Mouse (Mus musculus): ENCODE measurements at regions not wholly inside any gene's neighbourhood (a gene's known extent, or its start where the extent isn't known, plus 50 kb on each side); places are given as distances from the start of the nearest gene placed in this dataset.

DNA sequence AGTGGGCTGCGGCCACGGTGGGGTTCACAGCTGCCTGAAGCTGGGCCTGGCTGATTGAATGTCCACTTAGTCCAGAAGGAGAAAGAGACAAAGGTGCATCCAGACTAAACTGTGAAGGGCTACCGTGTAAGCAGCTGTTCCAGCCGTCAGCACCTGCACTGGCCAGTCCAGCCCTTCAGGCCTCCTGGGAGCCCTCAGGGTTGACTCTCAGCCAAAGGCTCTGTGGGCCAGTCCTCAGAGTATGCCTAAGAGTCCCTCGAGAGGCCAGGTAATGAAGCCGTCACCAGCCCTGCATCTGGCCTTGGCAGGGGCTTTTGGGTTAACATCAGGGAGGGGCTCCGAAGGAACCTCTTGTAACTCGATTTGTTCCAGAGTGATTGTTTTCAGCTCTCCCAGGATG, 187.4 kb downstream of the Gpd2 start:
- ATAC-seq (replicated peaks in 1 of 2; ENCODE audit: insufficient read depth in 1 of 2, low FRiP score in 2 of 2, low TSS enrichment in 1 of 2, low read depth in 1 of 2, poor library complexity in 2 of 2, severe bottlenecking in 2 of 2): no peak

GRCm38 (mm10) chr2:57425439-57425838, 188.0 kb downstream of the Gpd2 start:
- ATAC-seq (replicated peaks in 1 of 2; ENCODE audit: insufficient read depth in 1 of 2, low FRiP score in 2 of 2, low TSS enrichment in 1 of 2, low read depth in 1 of 2, poor library complexity in 2 of 2, severe bottlenecking in 2 of 2): peak; percentile 86 to 87

GRCm38 (mm10) chr2:57450996-57451770, 213.7 kb downstream of the Gpd2 start:
- no peak for ATAC-seq (replicated peaks in 1 of 2; ENCODE audit: insufficient read depth in 1 of 2, low FRiP score in 2 of 2, low TSS enrichment in 1 of 2, low read depth in 1 of 2, poor library complexity in 2 of 2, severe bottlenecking in 2 of 2)

DNA sequence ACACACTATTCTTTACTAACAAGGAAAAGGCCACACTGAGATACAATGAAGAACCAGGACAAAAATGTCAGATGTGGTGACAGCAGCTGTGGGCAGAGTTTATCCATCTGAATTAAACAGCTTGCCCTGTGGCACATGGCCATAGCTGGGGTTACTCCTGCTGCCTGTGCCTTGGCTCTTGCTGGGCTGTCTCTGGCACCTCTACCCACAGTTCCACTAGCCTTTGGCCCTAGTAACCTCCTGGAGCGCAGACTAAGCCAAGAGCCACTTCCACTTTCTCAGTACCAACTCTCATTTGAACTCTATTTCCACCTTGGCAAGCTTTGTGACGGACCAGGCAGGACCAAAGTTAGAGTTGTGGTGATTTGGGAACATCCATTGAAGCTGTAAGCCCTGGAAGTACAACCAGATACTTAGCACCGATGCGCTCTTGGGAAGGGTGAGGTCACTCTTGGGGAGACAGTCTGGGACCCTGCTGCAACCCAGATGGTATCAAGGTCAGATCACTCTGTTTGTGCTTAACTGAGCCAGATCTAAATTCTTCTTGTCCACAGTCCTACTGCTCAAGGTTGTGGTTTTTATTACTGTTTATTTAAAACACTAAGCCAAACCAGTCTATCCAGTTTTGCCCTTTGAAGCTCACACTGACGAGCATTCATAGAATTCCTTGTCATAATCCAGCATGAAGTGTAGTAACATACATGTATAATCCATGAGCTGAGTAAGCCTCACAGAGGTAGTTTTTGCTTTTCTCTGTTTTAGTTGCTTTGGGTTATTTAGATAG, 216.7 kb downstream of the Gpd2 start:
- ATAC-seq (replicated peaks in 1 of 2; ENCODE audit: insufficient read depth in 1 of 2, low FRiP score in 2 of 2, low TSS enrichment in 1 of 2, low read depth in 1 of 2, poor library complexity in 2 of 2, severe bottlenecking in 2 of 2): no peak

GRCm38 (mm10) chr2:57459901-57460300, 222.5 kb downstream of the Gpd2 start:
- ATAC-seq (replicated peaks in 1 of 2; ENCODE audit: insufficient read depth in 1 of 2, low FRiP score in 2 of 2, low TSS enrichment in 1 of 2, low read depth in 1 of 2, poor library complexity in 2 of 2, severe bottlenecking in 2 of 2): no peak

GRCm38 (mm10) chr2:57473873-57474272, 236.4 kb downstream of the Gpd2 start:
- ATAC-seq (replicated peaks in 1 of 2; ENCODE audit: insufficient read depth in 1 of 2, low FRiP score in 2 of 2, low TSS enrichment in 1 of 2, low read depth in 1 of 2, poor library complexity in 2 of 2, severe bottlenecking in 2 of 2): peak; percentile 27 to 29; a peak in 2 of 4 replicates

GRCm38 (mm10) chr2:57492116-57492515, 254.7 kb downstream of the Gpd2 start:
- peak in 1 of 2 experiments; percentile 93; a peak in 2 of 4 replicates for ATAC-seq (replicated peaks in 1 of 2; ENCODE audit: insufficient read depth in 1 of 2, low FRiP score in 2 of 2, low TSS enrichment in 1 of 2, low read depth in 1 of 2, poor library complexity in 2 of 2, severe bottlenecking in 2 of 2)

- peak in 1 of 2 experiments; percentile 21; a peak in 1 of 4 replicates for ATAC-seq (replicated peaks in 1 of 2; ENCODE audit: insufficient read depth in 1 of 2, low FRiP score in 2 of 2, low TSS enrichment in 1 of 2, low read depth in 1 of 2, poor library complexity in 2 of 2, severe bottlenecking in 2 of 2)
Observed at GRCm38 (mm10) chr2:57492914-57493621, 255.6 kb downstream of the Gpd2 start.

GRCm38 (mm10) chr2:57496315-57496954, 259.0 kb downstream of the Gpd2 start:
- no peak for ATAC-seq (replicated peaks in 1 of 2; ENCODE audit: insufficient read depth in 1 of 2, low FRiP score in 2 of 2, low TSS enrichment in 1 of 2, low read depth in 1 of 2, poor library complexity in 2 of 2, severe bottlenecking in 2 of 2)

DNA sequence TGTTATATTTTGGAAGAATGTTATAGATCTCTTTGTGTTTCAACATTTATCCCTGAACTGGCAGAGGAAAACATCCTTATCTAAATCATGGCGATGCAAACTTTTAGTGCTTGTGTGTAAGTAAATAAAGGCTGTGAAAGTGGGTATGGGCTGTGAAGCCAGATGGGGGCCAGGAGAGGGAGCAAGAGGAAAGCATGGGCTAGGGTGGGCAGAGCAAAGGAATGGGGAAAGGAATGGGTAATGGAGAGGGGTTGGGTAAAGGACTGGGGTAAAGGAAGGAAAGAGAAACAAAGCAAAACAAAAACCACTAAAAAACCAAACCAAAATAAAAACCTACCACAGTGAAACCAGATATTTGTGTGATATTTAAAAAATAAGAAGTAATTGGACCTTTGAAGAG, 260.5 kb downstream of the Gpd2 start:
- ATAC-seq (replicated peaks in 1 of 2; ENCODE audit: insufficient read depth in 1 of 2, low FRiP score in 2 of 2, low TSS enrichment in 1 of 2, low read depth in 1 of 2, poor library complexity in 2 of 2, severe bottlenecking in 2 of 2): no peak; a peak in 1 of 4 replicates

DNA sequence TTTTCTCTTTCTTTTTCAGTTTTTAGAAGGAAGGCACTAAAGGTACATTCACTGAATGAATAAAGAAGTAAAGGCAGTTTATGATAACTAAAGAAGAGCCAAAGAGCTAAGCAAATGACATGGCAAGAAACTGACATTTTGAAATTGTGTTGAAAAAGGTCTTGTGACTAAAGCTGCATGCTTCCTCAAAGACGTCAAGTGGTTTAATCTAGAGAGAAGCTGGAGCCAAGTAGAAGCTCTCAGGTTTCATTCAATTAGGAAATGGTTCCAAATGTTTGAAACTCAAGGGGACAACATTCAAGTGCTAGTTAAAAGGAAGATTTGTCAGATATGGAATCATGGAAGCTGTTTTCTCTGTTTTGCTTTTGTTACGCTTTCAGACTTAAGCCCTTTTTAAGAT, 267.2 kb downstream of the Gpd2 start:
- peak in 1 of 2 experiments; percentile 32; a peak in 1 of 4 replicates for ATAC-seq (replicated peaks in 1 of 2; ENCODE audit: insufficient read depth in 1 of 2, low FRiP score in 2 of 2, low TSS enrichment in 1 of 2, low read depth in 1 of 2, poor library complexity in 2 of 2, severe bottlenecking in 2 of 2)

GRCm38 (mm10) chr2:57522465-57522864, 285.0 kb downstream of the Gpd2 start:
- no peak for ATAC-seq (replicated peaks in 1 of 2; ENCODE audit: insufficient read depth in 1 of 2, low FRiP score in 2 of 2, low TSS enrichment in 1 of 2, low read depth in 1 of 2, poor library complexity in 2 of 2, severe bottlenecking in 2 of 2)

DNA sequence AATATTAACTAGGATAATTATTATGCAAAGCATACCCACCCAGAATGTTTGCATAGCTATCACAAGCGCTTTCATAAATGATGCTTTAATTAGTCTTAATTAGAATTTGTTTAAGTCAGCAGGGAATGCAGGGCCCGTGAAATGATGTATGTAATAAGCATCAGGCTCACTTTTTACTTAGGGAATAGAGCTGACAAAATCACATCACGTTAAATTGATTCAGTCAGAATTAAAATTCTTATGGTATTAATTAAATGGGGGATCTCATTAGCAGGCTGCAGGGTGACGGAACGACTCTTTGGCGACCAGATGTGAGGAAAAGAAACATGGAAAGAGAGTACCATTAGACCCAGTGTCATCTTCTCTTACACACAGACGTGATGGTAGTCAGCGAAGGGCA, 285.5 kb downstream of the Gpd2 start:
- ATAC-seq (replicated peaks in 1 of 2; ENCODE audit: insufficient read depth in 1 of 2, low FRiP score in 2 of 2, low TSS enrichment in 1 of 2, low read depth in 1 of 2, poor library complexity in 2 of 2, severe bottlenecking in 2 of 2): no peak

- ATAC-seq (replicated peaks in 1 of 2; ENCODE audit: insufficient read depth in 1 of 2, low FRiP score in 2 of 2, low TSS enrichment in 1 of 2, low read depth in 1 of 2, poor library complexity in 2 of 2, severe bottlenecking in 2 of 2): no peak
Observed at GRCm38 (mm10) chr2:57527966-57528365, 290.5 kb downstream of the Gpd2 start.

- ATAC-seq (replicated peaks in 1 of 2; ENCODE audit: insufficient read depth in 1 of 2, low FRiP score in 2 of 2, low TSS enrichment in 1 of 2, low read depth in 1 of 2, poor library complexity in 2 of 2, severe bottlenecking in 2 of 2): no peak
Observed at GRCm38 (mm10) chr2:57539842-57540241, 302.4 kb downstream of the Gpd2 start.

- no peak for ATAC-seq (replicated peaks in 1 of 2; ENCODE audit: insufficient read depth in 1 of 2, low FRiP score in 2 of 2, low TSS enrichment in 1 of 2, low read depth in 1 of 2, poor library complexity in 2 of 2, severe bottlenecking in 2 of 2)
Observed at GRCm38 (mm10) chr2:57565258-57565657, 327.8 kb downstream of the Gpd2 start.

DNA sequence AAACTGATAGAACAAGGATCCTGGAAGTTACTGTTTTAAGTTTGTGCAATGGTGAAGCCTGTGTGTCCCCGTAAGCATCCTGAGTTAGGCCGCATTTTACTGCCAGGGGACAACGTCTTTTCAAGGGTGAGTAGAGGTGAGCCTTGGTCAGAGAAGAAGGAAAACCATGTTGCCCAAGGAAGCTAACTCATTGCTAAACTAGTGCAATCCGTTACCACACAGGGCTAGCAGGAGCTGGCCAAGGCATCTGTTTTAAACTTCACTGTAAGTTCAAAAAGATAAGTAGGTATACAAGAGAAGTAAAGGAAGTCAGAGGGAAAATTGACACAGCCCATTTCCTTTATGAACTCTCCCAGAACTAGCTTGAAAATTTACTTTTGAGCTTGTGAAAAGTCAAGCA, 328.7 kb downstream of the Gpd2 start:
- ATAC-seq (replicated peaks in 1 of 2; ENCODE audit: insufficient read depth in 1 of 2, low FRiP score in 2 of 2, low TSS enrichment in 1 of 2, low read depth in 1 of 2, poor library complexity in 2 of 2, severe bottlenecking in 2 of 2): peak in 1 of 2 experiments; percentile 60; a peak in 1 of 4 replicates

Measured in hematopoietic stem cell, adult 5-6 weeks (primary cell).